Mouse (Mus musculus) brown adipose tissue, adult 24 weeks (tissue): ENCODE data around the gene Phf24. TPM values are rescaled to one million over a fixed set of nuclear protein-coding genes. Genes with fewer than 3 reads are reported as not detected.

ENCODE experiments used
- H3K27ac ChIP-seq: fragments of 200-500 bp; replicated peaks from 2 replicates; pipeline ENCODE4 v1.5.1; 2012; ENCODE audit warnings: low read depth, mild to moderate bottlenecking, low read length
- H3K4me1 ChIP-seq: fragments of 200-500 bp; 2 replicates; pipeline ENCODE4 v1.6.1; 2012; ENCODE audit warnings: low read length, mixed read lengths; ENCODE audit not compliant: control insufficient read depth, insufficient read depth, insufficient read length
- H3K4me3 ChIP-seq: fragments of 200-500 bp; 2 replicates; pipeline ENCODE4 v1.5.1; 2012; ENCODE audit warnings: low read depth, mild to moderate bottlenecking, low read length, moderate library complexity; ENCODE audit not compliant: insufficient read depth
- polyA plus RNA-seq: library from polyadenylated mRNA; stranded (reverse); fragments of >200 nt; gene quantifications from 2 replicates; pipeline ENCODE4 v1.2.4, GENCODE M21; 2012; ENCODE audit not compliant: missing spikeins, insufficient read depth, insufficient read length

Phf24 gene
- polyA plus RNA-seq, 1 experiment: not detected

GRCm38 (mm10) chr4:42928952-42929351, 12.5 kb downstream of the Phf24 start:
- Histone ChIP-seq H3K4me3 (no peak overlapping the region), H3K27ac (no peak overlapping the region), H3K4me1 (no peaks in the 10 kb centered on the region)

GRCm38 (mm10) chr4:42932229-42932969, 15.9 kb downstream of the Phf24 start:
- Histone ChIP-seq H3K4me1 (no peaks in the 10 kb centered on the region), H3K27ac (no peak overlapping the region), H3K4me3 (no peak overlapping the region)

GRCm38 (mm10) chr4:42933630-42934029, 17.2 kb downstream of the Phf24 start:
- Histone ChIP-seq H3K4me1 (no peaks in the 10 kb centered on the region), H3K27ac (no peak overlapping the region), H3K4me3 (peak overlapping the region; percentile 32; the same call in 1 of the 2 replicates)

GRCm38 (mm10) chr4:42941396-42941795, 24.9 kb downstream of the Phf24 start:
- H3K27ac ChIP-seq: no peak overlapping the region
- H3K4me1 ChIP-seq: no peaks in the 10 kb centered on the region
- no peak overlapping the region for H3K4me3 ChIP-seq

GRCm38 (mm10) chr4:42943341-42943740, 26.9 kb downstream of the Phf24 start:
- H3K27ac ChIP-seq: no peak overlapping the region

GRCm38 (mm10) chr4:42944185-42944584, 27.7 kb downstream of the Phf24 start:
- Histone ChIP-seq H3K27ac (no peak overlapping the region), H3K4me1 (no peaks in the 10 kb centered on the region), H3K4me3 (no peak overlapping the region)

More at GRCm38 (mm10) chr4:42943341-42943740, 26.9 kb downstream of the Phf24 start:
- Histone ChIP-seq H3K4me3 (no peak overlapping the region), H3K4me1 (no peaks in the 10 kb centered on the region)

- Histone ChIP-seq H3K27ac (no peak overlapping the region), H3K4me1 (no peaks in the 10 kb centered on the region), H3K4me3 (no peak overlapping the region)
Observed at GRCm38 (mm10) chr4:42945043-42945442, 28.6 kb downstream of the Phf24 start.

- Histone ChIP-seq H3K4me1 (no peaks in the 10 kb centered on the region; the same call in 1 of the 2 replicates), H3K27ac (no peak overlapping the region), H3K4me3 (no peak overlapping the region)
Observed at GRCm38 (mm10) chr4:42945445-42945844, 29.0 kb downstream of the Phf24 start.

- H3K4me3 ChIP-seq: no peak overlapping the region
- no peak overlapping the region for H3K27ac ChIP-seq
- no peaks in the 10 kb centered on the region; the same call in 1 of the 2 replicates for H3K4me1 ChIP-seq
Observed at GRCm38 (mm10) chr4:42945952-42946351, 29.5 kb downstream of the Phf24 start.

GRCm38 (mm10) chr4:42946733-42947290, 30.4 kb downstream of the Phf24 start:
- Histone ChIP-seq H3K4me3 (no peak overlapping the region), H3K4me1 (no peaks in the 10 kb centered on the region; the same call in 1 of the 2 replicates), H3K27ac (no peak overlapping the region)

GRCm38 (mm10) chr4:42948527-42948926, 32.1 kb downstream of the Phf24 start:
- no peaks in the 10 kb centered on the region; the same call in 1 of the 2 replicates for H3K4me1 ChIP-seq
- no peak overlapping the region for H3K27ac ChIP-seq

GRCm38 (mm10) chr4:42949051-42949675, 32.7 kb downstream of the Phf24 start:
- Histone ChIP-seq H3K27ac (no peak overlapping the region), H3K4me1 (no peaks in the 10 kb centered on the region; the same call in 1 of the 2 replicates), H3K4me3 (peak overlapping the region; percentile 50)

More at GRCm38 (mm10) chr4:42948527-42948926, 32.1 kb downstream of the Phf24 start:
- no peak overlapping the region for H3K4me3 ChIP-seq

GRCm38 (mm10) chr4:42949676-42950051, 33.2 kb downstream of the Phf24 start, which contains the start of gene Dnajb5:
Gene Dnajb5 (plus strand): TSS chr4:42949814.
- H3K4me1 ChIP-seq: no peaks in the 10 kb centered on the region; the same call in 1 of the 2 replicates
- peak within 1 kb of the TSS; percentile 78 for H3K4me3 ChIP-seq
- H3K27ac ChIP-seq: peak within 1 kb of the TSS; percentile 87

GRCm38 (mm10) chr4:42950065-42950558, 33.7 kb downstream of the Phf24 start:
- Histone ChIP-seq H3K4me3 (peak overlapping the region; percentile 78), H3K27ac (peak overlapping the region; percentile 87), H3K4me1 (no peaks in the 10 kb centered on the region; the same call in 1 of the 2 replicates)
